Mouse (Mus musculus) kidney, postnatal 0 days (tissue): Measurements from ENCODE around the gene Tmem213. TPM values are rescaled to one million over a fixed set of nuclear protein-coding genes. Genes with fewer than 3 reads are reported as not detected.

Experiments
- ATAC-seq: fragments of 200-750 bp; cut with Nextera tagmentation; replicated peaks from 2 replicates; pipeline ENCODE4 v1.8.0; 2017; ENCODE audit warnings: low read depth, moderate number of reproducible peaks, moderate TSS enrichment, moderate library complexity; ENCODE audit not compliant: low FRiP score
- DNase-seq: peaks from one replicate; pipeline ENCODE4 v3.0.0-alpha.2; 2016; ENCODE audit warnings: low spot score
- H3K27ac ChIP-seq: fragments of 300-500 bp; sonication (generic); 2 replicates; pipeline ENCODE4 v1.5.1; 2014; ENCODE audit warnings: mild to moderate bottlenecking
- H3K27me3 ChIP-seq: fragments of 300-500 bp; sonication (generic); 2 replicates; pipeline ENCODE4 v1.6.1; 2014; ENCODE audit warnings: low read length, mixed read lengths; ENCODE audit not compliant: insufficient read depth
- H3K36me3 ChIP-seq: fragments of 300-500 bp; sonication (generic); 2 replicates; pipeline ENCODE4 v1.6.1; 2014; ENCODE audit warnings: low read length, mixed read lengths; ENCODE audit not compliant: insufficient read depth
- H3K4me1 ChIP-seq: fragments of 300-500 bp; sonication (generic); replicated peaks from 2 replicates; pipeline ENCODE4 v1.6.1; 2014; ENCODE audit warnings: antibody characterized with exemption, low read length, mixed read lengths; ENCODE audit not compliant: insufficient read depth
- H3K4me2 ChIP-seq: fragments of 300-500 bp; sonication (generic); 2 replicates; pipeline ENCODE4 v1.6.1; 2014; ENCODE audit warnings: mild to moderate bottlenecking, low read length, moderate library complexity, mixed read lengths
- H3K4me3 ChIP-seq: fragments of 300-500 bp; sonication (generic); replicated peaks from 2 replicates; pipeline ENCODE4 v1.5.1; 2014; ENCODE audit warnings: low read depth, low read length
- H3K9ac ChIP-seq: fragments of 300-500 bp; sonication (generic); 2 replicates; pipeline ENCODE4 v1.6.1; 2014; ENCODE audit warnings: low read depth, low read length
- H3K9me3 ChIP-seq: fragments of 300-500 bp; sonication (generic); replicated peaks from 2 replicates; pipeline ENCODE4 v1.6.1; 2016; ENCODE audit warnings: low read length, inconsistent platforms, mixed read lengths
- CTCF ChIP-seq: IDR thresholded peaks from 2 replicates; pipeline ENCODE4 v1.5.1; 2016; ENCODE audit warnings: antibody characterized with exemption, low read depth, mild to moderate bottlenecking, moderate library complexity
- WGBS: fragments of 180-500 bp; shearing (Covaris S2); extraction: QIAGEN DNeasy Blood & Tissue Kit; methylation state at CpG from one replicate; pipeline ENCODE4 v1.1.7; 2014; 5-methylcytosine and 5-hydroxymethylcytosine counted together
- polyA plus RNA-seq: library from polyadenylated mRNA; unstranded; fragments of >200 nt; fragmentation: Nextera tagmentation; extraction: Ambion mirVana; gene quantifications from 2 replicates; pipeline ENCODE4 v1.2.1, GENCODE M21; 2015

Tmem213 gene
- polyA plus RNA-seq, 1 experiment from 2014 or later = 198 TPM

- ATAC-seq = no peak
- Histone ChIP-seq H3K4me3 (no peak overlapping the region), H3K9ac (no peak overlapping the region), H3K36me3 (peaks cover 13% of the 10 kb centered on the region; the same call in 1 of the 2 replicates), H3K27me3 (no peaks in the 10 kb centered on the region), H3K9me3 (no peaks in the 10 kb centered on the region), H3K27ac (peak overlapping the region; percentile 82), H3K4me1 (peaks cover 21% of the 10 kb centered on the region; the same call in 1 of the 2 replicates), H3K4me2 (no peak overlapping the region)
- 65% methylated on average over 8 of the region's 8 CpGs for WGBS
- DNase-seq = peak; percentile 46
- TF ChIP-seq CTCF = no peak
These were observed 36.5 kb downstream of the Tmem213 start for GRCm38 (mm10) chr6:38145463-38146065.

DNA sequence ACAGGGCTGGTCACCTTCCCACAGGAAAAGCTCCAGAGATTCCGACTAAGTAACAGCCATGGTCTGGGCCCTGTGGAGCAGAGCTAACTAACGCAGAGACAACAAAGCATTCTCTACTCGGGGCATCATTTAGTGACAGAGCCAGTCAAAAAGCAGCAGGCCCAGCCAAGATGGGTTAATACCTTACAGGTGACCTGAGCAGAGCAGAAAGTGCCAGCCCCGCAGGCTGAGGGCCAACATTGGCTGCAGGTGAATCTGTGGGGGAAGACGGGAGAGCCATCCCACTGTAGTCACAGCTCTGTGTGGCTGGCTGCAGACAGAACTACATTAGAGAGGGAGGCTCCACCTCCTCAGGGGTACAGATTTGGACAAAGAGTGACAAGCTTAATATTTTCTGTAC is 38.2 kb downstream of the Tmem213 start:
- Histone ChIP-seq H3K4me3 (no peak overlapping the region), H3K9me3 (no peaks in the 10 kb centered on the region), H3K4me2 (no peak overlapping the region), H3K9ac (no peak overlapping the region), H3K27me3 (no peaks in the 10 kb centered on the region), H3K27ac (0 out of 2 replicates have a peak overlapping the region, but pooled peaks have one; percentile 15), H3K4me1 (peaks cover 21% of the 10 kb centered on the region; the same call in 1 of the 2 replicates), H3K36me3 (peaks cover 13% of the 10 kb centered on the region; the same call in 1 of the 2 replicates)
- no peak for ATAC-seq
- WGBS = 80% methylated on average over 5 of the region's 5 CpGs
- DNase-seq = no peak
- TF ChIP-seq CTCF = no peak

GRCm38 (mm10) chr6:38148626-38149025 is 39.6 kb downstream of the Tmem213 start:
- no peak overlapping the region for H3K9ac ChIP-seq
- no peaks in the 10 kb centered on the region for H3K27me3 ChIP-seq
- no peak for TF ChIP-seq CTCF
- no peak overlapping the region for H3K4me3 ChIP-seq
- DNase-seq (no peak), ATAC-seq (no peak)
- no peak overlapping the region for H3K27ac ChIP-seq
- no peaks in the 10 kb centered on the region for H3K9me3 ChIP-seq
- 89% methylated on average over 10 of the region's 10 CpGs for WGBS
- peaks cover 19% of the 10 kb centered on the region; the same call in 1 of the 2 replicates for H3K4me1 ChIP-seq
- 0 out of 2 replicates have a peak, but pooled peaks cover 10% of the 10 kb centered on the region for H3K36me3 ChIP-seq
- H3K4me2 ChIP-seq = no peak overlapping the region

DNA sequence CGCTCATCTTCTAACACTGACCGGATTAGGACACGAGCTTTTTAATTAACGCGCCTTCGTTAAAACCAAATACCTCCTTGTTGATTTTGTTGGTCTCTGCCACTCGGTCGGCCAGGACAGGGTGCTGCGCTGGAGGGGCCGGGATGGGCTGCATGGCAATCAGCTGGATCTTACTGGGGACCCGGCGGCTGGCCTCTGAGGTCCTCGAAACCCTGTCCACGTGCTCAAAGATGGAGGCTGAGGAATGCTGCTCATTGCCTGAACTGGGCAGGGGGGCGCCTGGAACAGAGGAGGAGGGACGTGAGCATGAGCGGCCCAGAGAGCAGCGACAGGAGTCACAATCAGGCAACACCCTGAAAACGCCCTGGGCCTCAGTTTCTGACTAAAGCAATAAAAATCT is 40.4 kb downstream of the Tmem213 start:
- Histone ChIP-seq H3K27me3 (no peaks in the 10 kb centered on the region), H3K9ac (no peak overlapping the region), H3K4me2 (no peak overlapping the region), H3K9me3 (no peaks in the 10 kb centered on the region), H3K36me3 (0 out of 2 replicates have a peak, but pooled peaks cover 10% of the 10 kb centered on the region), H3K4me3 (no peak overlapping the region), H3K27ac (no peak overlapping the region), H3K4me1 (0 out of 2 replicates have a peak, but pooled peaks cover 11% of the 10 kb centered on the region)
- TF ChIP-seq CTCF = no peak
- no peak for ATAC-seq
- DNase-seq = no peak
- WGBS = 91% methylated on average over 19 of the region's 19 CpGs

- 88% methylated on average over 11 of the region's 11 CpGs for WGBS
- no peak overlapping the region for H3K4me3 ChIP-seq
- H3K9ac ChIP-seq = no peak overlapping the region
- H3K4me2 ChIP-seq = no peak overlapping the region
- ATAC-seq (no peak), DNase-seq (no peak)
- no peaks in the 10 kb centered on the region for H3K4me1 ChIP-seq
- H3K27ac ChIP-seq = no peak overlapping the region
- H3K27me3 ChIP-seq = no peaks in the 10 kb centered on the region
- H3K9me3 ChIP-seq = no peaks in the 10 kb centered on the region
- 0 out of 2 replicates have a peak, but pooled peaks cover 10% of the 10 kb centered on the region for H3K36me3 ChIP-seq
- no peak for TF ChIP-seq CTCF
These were observed 43.2 kb downstream of the Tmem213 start for GRCm38 (mm10) chr6:38152305-38152704.

- DNase-seq = no peak
- 88% methylated on average over 5 of the region's 5 CpGs for WGBS
- H3K4me3 ChIP-seq = no peak overlapping the region
- ATAC-seq = no peak
- H3K4me1 ChIP-seq = no peaks in the 10 kb centered on the region
- no peak overlapping the region for H3K27ac ChIP-seq
- no peak overlapping the region for H3K4me2 ChIP-seq
- H3K9ac ChIP-seq = no peak overlapping the region
- H3K36me3 ChIP-seq = no peaks in the 10 kb centered on the region
- H3K27me3 ChIP-seq = no peaks in the 10 kb centered on the region
- no peaks in the 10 kb centered on the region for H3K9me3 ChIP-seq
- peak; percentile 55 for TF ChIP-seq CTCF
These were observed 47.1 kb downstream of the Tmem213 start for GRCm38 (mm10) chr6:38156204-38156603.
